Mouse (Mus musculus): ENCODE measurements around the gene Aldob.

The Aldob gene

DNA sequence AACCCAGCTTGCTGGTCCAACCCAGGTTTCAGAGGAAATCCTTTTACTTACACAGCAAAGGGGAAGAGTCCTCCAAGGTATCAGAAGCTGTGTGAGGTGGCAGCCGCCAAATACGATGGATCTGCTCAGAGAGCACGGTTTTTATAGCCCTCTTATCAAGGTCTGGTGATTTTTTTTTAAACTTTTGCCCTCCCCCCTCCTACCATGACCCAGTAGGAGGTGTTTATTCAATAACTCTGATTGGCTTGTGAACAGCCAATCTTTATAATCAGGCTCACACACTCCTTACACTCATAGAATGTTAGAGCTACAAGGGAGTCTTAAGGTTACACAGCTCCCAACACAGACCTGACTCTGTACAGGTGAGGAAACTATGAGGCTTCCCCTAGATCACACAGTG is at the start of gene Aldob:
Aldob (minus strand) TSS at position 164 of the 400 bp plus-strand sequence.
- DNase-seq = no peak

- peak; percentile 80 to 88 for DNase-seq
These were observed 48.1 kb upstream of the Aldob start, which contains the start of gene Tmem246 for GRCm38 (mm10) chr4:49597183-49598100. Tmem246 (minus strand) TSS chr4:49597876.

DNA sequence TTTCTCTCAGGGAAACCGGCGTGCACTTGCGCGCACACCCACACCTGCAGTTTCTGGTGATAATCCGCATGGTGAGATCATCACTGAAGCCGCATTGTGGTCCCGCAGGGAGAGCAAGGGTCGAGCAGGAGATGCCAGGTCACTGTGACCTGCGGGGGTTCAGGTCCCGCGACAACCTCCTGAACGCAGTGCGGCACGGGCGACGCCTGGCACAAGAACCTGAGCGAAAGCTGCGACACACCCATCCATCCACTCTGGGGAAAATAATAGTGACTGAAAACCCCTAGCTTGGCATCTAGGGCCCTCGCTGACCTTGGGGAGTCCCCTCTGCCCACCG is 47.5 kb upstream of the Aldob start:
- DNase-seq = no peak

DNA sequence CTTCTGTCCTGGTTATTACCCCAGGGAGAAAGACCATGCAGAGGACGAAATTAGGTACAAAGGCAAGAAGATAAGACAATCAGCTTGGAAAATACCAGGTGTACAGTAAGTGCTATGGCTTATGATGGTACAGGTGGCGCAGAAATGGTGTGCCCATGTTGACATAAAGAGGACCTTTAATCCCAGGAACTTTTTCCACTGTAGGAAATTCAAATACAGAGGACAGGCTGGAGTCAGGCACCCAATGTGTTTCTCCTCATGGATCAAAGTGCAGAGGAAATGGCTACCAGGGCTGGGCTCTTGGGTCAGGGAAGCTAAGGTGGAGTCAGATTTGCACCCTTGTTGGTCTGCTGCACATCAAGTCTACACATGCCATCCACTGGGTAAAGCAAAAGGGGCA is 40.8 kb upstream of the Aldob start:
- no peak for DNase-seq

DNA sequence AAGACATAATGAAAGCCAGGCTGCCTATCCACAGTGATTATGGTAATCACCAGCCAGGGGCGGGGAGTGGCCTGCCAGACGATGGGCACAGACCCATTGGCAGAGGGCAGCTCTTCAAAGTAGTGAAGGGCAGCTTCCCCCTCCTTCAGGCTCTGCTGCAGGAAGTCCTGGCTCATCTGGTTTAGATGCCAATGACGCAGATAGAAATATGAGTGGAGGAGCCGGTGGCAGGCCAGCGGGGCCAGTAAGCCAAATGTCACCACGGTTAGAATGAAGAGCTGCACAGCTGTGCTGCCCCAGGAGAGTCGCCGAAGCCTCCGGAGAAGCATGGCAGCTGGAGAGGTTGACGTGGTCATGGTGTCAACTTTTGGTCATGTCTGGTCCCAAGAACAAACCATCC is 37.5 kb upstream of the Aldob start:
- DNase-seq = no peak

GRCm38 (mm10) chr4:49585524-49586101 is 36.3 kb upstream of the Aldob start:
- no peak for DNase-seq

DNA sequence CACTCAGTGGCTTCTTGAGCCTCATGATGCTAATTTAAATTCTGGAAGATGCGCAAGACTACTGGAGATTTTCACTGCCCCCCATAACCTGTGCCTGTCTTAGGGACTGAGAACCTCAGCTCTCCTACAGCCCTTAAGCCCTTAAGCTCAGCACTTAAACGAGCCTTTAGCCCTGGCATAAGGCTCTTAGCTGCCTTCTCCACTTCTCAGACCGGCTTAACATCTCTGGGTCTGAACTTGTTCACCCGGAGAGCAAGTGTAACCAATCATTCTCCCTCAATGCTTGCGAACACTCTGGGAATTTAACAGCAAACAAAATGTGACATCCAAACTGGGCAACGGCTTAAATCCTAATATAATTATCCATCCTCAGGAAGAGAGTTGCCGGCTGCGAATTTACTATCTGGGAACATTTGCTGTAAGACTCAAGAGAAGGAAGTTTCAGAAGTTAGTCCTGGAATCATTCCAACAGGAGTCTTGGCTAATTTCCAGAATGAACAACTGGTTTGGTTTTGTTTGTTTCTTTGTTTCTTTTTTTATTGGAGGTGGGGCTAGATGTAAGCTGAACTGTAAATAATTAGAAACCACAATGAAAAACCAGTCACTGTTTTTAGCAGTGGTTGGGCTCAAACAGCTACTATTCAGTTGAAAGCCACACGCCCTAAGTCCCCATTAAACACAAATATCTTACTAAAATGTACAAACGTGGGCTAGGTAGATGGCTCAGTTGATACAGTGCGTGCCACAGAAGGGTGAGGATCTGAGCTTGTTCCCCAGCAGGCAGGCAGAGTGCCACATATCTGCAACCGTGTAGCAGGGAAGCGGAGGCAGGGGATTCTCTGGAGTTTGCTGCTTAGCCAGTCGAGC is 34.9 kb upstream of the Aldob start:
- DNase-seq = no peak

- DNase-seq = no peak
These were observed 31.9 kb upstream of the Aldob start for GRCm38 (mm10) chr4:49581256-49581655.

DNA sequence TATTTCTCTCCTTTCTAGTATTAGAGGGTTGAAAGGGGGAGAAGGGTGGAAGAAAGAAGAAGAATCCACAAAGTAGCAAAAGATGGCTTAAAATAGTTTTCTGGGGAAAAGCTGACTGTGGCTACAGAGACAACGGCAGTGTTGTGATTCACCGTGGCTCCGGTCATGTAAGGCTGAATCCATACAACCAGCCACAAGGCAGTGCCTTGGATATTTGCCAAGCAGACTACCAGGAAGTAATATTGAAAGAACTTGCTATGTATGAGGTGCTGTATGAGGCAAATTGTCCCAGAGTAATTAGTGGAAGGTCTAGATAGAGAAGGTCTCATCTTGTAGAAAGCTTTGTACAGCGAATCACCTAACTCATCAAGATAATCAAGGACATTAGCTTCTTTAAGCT is 22.8 kb upstream of the Aldob start:
- no peak for DNase-seq

- peak; percentile 72 to 74 for DNase-seq
These were observed 18.3 kb upstream of the Aldob start for GRCm38 (mm10) chr4:49567613-49568012.

DNA sequence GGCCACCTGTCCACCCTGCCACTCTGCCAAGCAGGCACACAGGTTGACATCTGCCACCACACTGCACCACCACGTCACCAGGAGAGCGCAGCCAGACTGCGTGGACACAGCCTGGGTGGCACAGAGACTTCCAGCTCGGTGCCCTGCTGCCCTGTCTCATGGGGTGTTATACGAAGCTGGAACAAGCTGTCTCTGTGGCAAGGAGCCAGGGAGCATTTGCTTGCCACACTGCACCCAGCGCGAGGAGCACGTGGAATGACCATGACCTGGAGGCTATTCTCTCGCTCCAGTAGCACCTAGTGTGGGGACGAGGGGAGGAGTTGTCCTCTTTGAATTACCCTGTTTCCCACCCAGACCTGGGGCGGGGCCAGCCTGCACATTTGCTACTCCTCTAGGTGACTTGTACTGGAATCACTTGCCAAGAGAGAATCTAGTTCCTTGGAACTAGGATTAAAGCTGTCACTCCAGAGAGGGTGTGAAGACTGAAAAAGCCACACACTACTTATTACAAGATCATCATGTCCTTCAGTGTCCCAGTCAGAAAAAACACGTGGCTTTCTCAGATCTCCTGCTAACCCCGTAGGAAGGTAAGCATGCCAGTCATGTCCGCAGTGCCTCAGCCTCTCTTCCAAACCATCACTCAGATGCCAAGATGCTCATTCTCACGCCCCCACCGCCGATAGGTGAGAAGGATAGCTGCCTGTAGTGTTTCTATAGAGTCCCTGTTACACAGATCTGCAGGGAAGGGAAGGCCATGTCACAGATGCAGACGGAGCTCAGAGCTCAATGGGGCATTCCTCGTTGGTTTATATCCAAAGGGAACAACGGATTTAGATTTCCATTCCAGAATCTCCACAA is 10.8 kb upstream of the Aldob start:
- peak; percentile 79 to 83 for DNase-seq

DNA sequence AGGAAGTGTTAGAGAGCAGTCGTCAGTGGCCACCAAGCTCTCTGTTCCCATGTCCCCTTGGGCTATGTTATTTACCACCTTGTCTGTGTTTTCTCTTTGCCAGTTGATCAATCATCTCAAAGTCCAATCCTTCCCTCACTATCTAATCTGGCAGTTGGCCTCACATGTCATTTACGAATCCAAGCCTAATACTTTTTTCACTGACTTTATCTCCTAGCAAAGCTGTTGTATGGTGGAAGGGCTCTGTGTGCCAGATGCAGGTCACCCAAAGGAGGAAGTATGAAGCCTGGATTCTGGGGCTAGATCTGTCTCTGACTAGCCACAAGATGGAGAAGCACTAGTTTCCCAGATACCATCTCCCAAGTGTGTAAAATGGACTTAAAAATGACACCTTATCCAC is 8.8 kb upstream of the Aldob start:
- DNase-seq = no peak

GRCm38 (mm10) chr4:49557375-49557774 is 8.0 kb upstream of the Aldob start:
- no peak for DNase-seq

- DNase-seq = no peak
These were observed 4.0 kb upstream of the Aldob start for GRCm38 (mm10) chr4:49553380-49553779.

DNA sequence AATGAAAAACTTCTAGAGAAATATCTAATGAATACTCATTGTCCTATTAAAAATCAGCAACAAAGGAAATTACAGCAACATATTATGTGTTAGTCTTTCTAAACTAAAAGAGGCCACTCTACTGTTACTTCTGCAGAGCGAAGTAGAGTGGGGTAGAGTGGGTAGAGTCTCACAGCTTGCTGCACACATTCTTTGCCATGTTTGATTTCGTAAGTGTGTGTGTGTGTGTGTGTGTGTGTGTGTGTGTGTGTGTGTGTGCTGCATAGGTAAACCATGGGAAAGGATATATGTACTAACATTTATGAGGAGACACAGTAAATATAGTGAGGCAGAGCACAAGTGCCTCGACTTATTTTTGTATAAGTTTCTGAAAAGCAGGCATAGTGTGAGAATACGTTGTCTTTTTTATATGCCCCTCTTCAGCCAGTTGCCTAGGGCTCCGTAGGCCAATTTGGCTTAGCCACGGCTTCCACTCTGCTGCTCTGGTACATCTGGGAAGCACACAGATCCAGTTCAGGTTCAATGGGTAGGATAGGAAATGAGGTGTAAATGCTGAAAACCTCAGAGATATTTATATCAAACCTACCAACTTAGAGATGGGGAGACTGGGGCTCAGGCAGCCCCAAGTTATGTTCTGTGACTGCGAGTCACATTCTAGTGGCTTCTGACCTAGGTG is 1.7 kb downstream of the Aldob start:
- no peak for DNase-seq

- no peak for DNase-seq
These were observed 2.3 kb downstream of the Aldob start for GRCm38 (mm10) chr4:49546873-49547543.

- DNase-seq = no peak
These were observed 3.3 kb downstream of the Aldob start for GRCm38 (mm10) chr4:49546026-49546425.

- no peak for DNase-seq
These were observed 8.4 kb downstream of the Aldob start for GRCm38 (mm10) chr4:49540966-49541365.

GRCm38 (mm10) chr4:49539665-49540064 is 9.7 kb downstream of the Aldob start:
- no peak for DNase-seq

DNA sequence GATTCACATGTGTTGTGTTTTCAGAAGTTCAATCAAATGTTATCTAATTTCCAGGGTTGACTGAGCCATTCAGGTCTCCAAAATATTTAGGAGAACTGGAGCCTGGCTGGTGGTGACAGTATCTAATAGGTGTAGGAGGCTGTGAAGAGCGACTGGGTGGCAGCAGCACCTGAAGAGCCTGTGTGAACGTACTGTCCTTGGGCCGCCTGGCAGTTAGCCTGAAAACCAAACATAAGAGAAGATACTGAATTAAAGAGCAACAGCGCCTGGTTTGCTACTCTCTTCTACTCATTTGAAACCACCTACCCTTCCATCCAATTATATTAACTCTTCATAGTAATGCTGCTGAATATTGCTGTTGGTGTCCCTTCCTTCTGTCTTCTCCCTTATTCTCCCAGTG is 12.7 kb downstream of the Aldob start:
- DNase-seq = no peak

DNA sequence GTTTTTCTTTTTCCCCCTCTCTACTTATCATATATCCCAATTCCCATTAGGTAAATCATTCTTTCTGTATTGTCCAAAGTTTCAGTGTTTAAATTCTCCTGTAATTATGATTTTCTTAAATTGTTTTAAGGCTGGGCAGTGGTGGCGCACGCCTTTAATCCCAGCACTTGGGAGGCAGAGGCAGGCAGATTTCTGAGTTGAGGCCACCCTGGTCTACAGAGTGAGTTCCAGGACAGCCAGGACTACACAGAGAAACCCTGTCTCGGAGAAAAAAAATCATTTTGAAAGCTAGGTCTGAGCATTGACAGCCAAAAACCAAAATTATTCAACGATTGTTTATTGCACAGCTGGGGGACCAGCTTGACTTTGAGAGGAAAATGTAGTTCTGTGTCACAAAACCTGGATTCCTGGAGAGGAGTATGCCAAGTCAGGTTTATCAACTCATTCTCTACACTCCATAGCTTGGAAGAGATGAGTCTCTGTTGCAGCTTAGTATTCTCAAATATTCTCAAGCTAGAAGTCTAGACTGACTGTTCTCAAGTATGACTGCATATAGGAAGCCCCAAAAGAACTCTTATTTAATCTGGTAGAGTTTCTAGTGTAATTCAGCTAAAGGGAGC is 13.6 kb downstream of the Aldob start:
- DNase-seq = no peak

Measured in cerebellum, adult 18-20 months (tissue).